Mouse (Mus musculus): ENCODE measurements at regions not wholly inside any gene's neighbourhood (a gene's known extent, or its start where the extent isn't known, plus 50 kb on each side); places are given as distances from the start of the nearest gene placed in this dataset.

DNA sequence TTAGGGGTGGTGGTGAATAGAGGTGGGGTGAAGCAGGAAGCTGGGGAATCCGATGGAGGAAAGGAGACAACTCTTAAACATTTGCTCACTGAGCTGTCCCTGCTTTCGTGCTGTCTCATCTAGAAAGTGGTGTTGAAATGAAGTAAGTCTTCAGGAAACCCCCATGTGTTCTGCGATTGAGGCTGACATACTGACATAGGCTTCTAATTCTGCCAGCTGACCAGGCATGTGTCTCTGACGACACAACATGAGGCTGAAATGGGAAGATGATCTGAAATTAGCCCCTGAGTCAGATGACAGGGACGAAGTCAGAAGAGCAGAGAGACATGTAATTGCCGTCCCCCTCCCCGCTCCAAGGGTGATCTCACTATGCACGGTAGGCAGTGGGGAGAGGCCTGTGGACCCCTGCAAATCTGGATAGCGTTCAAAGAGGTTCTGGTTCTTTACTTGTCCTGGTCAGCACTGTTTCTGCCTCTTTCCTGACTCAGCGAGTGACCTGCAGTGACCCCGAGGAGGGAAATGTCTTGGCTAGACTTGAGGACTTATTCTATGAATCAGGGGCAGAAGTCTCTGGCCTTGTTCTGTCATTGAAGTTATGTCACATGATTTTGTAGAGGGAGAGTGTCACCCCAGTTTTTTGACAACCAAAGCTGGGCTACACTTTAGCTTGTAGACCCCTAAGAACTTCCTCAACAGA is 117.0 kb upstream of the Id2 start:
- no peak for DNase-seq

DNA sequence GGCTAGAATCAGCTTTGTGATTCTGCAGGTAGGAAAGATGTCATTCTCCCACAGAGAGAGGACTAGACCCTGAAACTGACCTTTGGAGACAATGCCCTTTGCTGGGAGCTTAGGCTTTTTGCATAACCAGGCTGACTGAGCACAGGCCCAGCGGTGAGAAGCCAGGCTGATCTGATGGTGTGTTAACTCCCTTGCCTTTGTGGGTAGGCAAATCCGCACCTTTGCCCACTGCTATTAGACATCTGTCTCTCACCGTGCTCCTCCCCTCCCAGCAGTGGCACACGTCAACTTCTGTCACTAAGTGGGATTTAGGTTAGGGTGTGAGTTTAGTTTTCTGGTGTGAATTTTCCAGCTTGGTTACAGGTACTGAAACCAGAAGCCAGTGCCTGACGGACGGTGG is 114.4 kb upstream of the Id2 start:
- DNase-seq = no peak

DNA sequence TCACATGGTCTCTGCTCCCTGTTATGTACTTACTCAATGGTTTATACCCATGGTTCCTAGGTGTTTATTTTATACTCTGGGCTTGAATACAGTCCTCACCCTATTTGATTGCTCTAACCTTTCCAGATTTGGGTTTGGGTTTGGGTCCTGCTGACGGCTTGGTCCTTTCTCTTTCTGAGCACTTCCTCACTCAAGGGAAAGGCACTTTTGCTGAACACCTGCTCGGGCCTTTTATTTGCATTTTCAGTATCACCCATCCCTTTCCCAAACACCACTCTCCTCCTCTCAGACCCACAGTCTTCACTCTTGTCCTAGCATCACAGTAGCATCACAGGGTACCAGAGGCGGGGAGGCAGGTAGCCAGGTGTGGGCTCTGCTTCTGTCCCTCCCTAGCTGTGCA is 113.7 kb upstream of the Id2 start:
- DNase-seq = no peak

DNA sequence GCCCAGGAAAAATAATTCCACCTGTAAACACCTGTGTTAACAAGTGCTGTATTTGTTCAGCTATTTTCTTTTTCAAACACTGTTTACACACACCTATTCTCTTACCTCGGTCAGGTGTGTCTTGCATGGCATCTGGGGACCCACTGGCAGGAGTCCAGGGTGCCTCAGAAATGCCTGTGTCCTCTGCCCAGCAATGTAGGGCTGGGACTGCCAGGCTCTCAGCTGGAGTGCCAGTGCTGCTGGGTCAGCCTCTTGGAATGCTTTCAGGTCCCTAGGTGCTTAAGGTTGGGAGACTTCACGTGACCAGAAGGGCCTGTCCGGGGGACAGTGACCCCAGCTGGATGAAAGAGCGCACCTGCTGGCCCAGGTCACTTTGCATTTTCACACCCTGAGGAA is 112.4 kb upstream of the Id2 start:
- no peak for DNase-seq

DNA sequence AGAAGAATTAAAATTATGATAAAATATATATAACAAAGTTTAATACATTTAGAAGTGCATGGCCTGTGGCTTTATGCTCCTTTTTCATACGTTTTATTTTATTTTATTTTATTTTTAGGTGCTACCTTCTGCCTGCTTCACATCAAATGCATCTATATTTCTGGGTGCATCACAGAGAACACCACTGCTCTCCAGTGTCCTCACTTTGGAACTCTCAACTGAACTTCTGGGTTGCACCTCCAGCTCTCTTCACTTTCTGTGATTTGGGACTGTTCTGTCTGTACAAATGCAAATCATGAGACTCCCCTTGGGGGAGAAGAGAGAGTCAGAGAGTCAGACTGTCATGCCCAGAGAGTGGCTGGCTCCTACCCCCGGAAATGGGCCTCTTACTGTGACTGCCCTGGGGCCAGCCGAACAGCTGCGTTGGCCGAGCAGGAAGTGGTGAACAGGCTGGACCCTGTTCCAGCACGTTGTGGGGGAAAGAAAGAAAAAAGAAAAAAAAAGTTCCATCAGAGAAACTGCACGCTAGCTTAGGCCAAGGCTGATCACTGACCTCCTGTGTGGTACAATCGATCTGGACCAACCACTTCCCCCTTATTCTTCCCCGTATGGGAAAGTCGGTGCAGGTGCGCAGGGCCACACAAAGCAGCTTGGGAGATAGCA is 111.9 kb upstream of the Id2 start:
- no peak for DNase-seq

DNA sequence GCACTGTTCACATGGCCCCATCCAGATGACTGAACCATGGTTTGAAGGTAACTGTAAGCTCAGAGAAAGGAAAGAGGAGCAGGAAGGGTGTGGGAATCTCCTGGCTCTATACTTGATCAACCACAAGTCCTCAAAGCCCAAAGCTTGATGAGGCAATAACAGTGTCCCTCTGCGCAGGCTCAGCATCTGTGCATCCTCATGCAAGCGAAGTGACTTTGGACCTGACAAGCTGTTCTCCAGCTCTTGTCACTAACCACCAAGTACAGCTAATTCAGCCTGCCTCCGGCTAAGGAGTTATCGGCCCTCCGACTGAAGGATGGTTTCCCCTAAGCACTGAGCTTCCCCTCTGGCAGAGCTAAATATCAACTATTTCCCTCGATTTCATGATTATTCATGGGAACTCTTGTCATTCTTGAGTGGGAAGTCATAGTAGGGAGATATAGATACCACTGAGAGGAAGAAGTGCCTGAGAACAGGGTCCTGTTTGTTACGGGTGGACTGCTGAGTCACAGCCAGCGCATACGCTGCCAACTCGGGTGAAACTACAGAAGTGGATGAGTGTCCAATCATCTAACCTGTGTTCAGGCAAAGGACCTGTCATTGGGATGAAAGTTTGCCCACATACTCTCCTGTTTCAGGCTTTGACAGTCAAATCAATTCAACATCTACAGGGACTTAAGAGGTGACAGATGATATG is 106.6 kb upstream of the Id2 start:
- no peak for DNase-seq

DNA sequence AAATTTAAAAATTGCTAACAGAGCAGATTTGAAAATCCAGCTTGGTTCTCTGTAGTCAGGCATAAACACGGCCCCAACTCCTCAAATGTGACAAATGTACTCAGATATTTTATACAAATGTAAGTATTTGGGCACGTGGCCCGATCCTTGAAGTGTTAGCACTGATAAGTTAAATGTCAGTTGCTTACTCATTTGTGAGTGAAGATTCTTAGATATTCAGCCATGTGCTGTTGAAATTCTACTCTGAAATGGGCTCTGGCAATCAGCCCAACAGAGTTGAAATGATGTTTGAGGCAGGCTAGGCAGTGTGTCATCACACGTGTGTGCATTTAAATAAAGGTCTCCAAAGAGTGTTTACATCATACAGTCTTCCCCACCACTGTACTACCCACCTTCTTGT is 103.2 kb upstream of the Id2 start:
- no peak for DNase-seq

DNA sequence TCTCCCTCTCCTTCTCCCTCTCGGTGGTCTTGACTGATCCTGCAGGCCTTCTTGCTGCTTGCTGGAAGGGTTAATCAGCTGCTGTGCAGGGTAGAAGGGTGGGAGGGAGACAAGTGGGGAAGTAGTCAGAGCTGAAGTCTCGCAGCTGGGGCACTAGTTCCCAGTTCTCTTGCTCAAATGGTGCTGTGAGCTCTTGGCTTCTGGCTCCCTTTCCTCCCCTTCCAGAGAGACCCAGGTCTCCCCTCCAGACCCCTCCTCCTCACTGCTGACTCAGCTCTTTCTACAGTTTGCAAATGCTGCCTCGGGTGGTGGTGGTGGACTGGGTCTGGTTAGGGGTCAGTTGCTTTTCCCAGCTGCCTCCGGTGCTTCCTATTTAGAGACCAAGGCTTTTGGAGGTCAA is 100.8 kb upstream of the Id2 start:
- DNase-seq = no peak

DNA sequence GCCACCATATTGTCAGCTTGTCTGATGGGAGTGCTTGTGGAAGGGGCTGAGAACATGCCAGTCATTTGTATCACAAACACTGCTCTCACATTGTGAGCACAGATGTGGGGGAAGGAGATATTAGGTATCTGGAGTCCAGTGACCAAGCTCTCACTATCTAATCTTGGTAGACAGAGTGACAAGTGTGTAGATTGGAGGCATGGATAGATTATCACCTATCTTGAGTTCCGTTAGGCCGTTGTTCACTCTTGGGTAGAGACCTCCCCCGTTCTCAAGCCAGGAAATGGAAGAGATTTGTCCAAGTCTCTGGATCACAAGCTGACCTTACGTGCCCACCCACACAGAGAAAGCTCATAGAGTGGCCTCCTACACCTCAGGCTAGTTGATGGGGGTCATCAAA is 99.1 kb upstream of the Id2 start:
- DNase-seq = no peak

DNA sequence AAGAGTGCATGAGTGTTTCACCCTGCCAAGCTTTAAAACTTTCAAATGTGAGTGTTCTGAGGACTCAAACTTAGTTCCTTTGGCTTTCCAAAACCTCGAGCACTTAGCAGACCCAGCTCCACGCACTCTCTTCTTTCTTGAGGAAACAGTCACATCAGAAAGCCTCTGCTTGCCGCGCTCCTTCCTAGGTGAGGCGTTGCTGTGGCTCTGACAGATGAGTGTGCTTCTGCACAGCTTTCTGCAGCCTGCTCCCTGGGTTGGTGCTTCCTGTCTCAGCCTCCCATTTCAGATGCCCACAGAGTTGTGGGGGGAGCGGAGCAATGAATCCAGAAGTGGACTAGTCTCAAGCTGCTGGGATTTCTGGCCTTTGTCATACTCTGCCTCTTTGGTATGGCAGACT is 95.3 kb upstream of the Id2 start:
- DNase-seq = no peak

DNA sequence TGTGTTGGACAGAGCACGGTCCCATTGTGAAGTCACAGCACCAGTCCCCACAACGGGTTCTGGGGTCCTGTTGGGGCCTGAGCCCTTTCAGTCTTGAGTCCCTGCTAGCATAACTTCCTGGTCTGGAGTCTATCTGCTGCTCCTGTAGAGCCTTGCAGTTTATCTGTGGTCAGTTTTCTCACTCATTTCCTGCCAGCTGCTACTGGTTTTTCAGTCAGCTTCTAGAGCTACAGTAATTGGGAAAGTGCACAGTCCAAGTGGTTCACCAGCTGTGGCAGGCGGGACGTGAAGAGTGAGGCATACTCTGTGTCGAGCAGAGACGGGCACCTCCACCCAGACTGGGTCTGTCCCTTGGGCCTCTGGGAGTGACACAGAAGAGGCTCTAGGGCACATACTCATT is 93.4 kb upstream of the Id2 start:
- DNase-seq = no peak

DNA sequence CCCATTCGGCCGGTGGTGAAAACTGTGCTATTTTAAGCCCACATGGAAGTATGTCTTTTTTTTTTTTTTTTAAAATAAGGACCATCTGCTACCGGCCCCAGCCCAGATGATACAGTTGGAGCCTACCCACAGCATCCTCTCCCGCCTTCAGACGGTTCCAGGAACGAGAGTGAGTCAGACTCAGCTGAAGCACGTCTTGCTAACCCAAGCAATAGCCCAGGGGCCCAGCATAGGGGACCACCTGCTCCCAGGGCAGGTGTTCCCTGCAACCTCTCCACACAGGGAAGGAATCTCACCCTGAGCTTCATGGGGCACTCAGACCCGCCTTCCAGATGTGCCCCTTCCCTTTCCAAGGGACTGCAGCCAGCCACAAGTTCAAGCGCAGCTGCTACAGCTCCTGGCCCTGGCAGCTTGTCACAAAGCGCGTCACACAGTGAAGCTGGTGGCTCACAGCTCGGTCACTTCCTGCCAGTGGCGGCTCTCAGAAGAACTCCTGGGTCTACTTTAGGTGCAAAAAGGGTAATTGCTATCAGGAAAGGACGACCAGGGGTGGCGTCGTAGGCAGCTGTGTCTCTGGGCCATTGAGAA is 92.3 kb upstream of the Id2 start:
- no peak for DNase-seq

DNA sequence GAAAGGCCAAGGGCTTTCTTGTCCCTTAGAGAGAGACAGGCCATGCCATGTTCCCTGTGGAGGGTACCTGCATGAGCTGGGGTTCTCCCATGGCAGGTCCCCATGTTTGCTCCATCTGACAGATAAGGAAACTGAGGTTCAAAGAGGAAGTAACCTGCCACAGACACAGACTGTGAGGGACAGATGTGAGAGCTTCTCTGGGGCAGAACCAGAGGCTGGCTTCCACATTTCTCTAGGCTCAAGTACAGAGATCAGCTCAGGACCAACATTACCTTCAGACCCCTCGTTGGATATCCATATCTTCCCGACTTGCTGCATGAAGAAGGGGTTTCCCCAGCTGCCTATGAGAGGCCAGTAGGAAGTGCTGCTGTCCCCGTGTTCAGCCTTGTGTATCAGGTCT is 91.6 kb upstream of the Id2 start:
- no peak for DNase-seq

DNA sequence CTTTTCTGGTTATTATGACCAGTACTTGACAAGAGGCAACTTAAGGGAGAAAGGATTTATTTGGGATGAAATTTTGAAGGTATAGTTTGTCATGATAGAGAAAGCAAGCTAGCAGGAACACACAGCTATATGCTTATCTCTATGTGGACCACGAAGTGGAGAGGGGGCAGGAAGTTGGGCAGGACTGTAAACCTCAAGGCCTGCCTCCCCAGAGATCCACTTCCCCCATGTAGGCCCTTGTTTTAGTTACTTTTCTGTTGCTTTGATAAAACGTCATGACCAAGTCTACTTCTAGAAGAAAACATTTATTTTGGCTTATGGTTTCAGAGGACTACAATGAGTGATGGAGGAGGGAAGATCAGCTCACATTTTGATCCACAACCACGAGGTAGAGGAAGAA is 90.3 kb upstream of the Id2 start:
- no peak for DNase-seq

DNA sequence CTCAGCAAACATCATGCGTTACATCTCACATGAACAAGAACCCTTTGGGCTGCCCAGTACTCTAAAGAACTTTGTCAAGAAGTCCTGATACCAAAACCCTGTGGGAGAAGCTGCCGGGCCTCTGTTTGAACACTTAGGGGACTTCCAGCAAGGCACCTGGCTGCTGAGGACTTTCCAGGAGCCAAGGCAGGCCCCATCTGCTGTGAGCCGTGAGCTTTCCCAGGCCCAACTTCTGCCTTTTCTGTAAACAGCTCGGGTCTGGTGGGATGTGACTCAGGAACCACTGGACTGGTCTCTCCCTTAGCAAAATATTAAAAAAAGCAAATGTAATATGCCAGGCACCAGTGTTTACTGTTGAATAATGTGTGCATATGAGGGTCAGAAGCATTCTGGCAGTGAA is 85.7 kb upstream of the Id2 start:
- no peak for DNase-seq

DNA sequence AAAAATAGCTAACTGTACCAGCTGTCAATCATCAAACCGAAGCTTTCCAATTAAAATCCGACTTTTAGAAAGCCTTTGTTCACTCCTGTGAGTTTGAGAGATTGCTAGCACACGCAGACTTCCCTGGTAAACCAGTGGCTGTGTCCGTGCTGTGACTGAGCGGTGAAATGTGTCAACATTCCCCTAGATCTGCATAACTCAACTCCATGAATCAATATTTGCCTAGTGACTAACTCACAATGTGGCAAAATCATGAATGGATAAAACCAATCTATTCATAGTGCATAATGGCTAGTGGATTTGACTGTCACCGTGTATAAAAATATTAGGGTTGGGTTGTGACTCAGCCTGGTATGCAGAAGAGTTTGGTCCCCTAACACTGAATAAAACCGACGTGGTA is 84.4 kb upstream of the Id2 start:
- DNase-seq = no peak

DNA sequence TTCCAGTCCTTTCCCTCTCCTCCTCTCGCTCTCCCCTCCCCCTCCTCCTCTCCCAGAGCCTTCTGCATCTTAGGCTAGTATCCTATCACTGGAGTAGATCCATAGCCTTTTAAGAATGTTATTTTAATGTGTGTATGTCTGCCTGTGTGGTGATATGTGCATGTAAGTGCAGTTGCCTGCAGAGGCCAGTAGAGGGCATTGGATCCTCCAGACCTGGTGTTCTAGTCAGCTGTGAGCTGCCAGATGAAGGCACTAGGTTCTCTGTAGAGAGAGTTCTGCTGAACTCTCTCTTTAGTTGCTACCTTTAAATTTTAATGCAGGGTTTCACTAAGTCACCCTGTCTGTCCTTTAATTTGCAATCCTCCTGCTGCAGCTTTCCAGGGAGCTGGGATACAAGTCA is 83.9 kb upstream of the Id2 start:
- DNase-seq = no peak

DNA sequence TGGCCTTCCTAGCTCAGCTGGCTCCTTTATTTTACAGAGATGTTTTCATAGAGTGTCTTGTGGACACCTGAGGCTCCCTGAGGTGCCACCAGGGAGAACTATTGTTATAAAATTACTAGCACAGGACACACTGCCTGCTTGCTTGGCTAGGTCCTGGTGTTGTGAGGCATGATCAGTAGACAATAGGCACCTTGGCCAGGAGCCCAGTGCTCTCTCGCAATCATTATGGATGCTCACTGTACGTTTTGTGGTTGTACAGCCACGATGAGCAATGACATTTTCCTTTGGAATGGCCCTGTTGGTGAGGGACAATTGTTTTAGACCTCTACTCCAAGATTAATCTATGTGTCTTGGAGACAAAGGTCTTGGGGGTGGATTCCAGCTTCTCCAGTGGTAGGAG is 83.3 kb upstream of the Id2 start:
- DNase-seq = no peak

DNA sequence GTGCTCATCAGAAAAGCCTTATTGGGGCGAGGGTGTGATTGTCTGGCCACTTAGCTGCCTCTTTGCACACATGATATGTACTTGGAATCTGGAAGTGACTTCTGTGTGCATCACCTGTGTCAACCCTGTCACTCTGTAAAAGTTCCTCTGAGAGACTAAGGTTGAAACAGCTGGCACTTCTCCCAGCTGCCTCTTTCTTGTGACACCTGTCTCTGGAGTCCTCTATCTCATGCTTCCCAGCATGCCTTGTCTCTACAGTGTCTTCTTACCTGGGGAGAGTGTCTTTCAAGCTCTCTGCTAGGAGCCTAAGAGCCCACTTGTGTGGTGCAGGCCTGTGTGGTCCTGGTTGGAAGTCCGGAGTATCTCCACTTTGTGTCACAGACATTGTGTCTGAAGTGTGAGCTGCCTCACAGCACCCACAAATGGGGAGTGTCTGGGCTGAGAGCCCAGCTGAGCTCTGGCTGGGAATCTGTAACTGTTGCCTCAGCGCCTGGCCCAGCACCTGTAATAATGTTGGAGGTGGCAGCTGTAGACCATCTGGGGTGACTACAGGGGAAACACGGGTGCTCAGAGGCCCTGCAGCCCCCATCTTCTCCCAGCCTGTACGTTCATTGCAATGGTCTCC is 81.7 kb upstream of the Id2 start:
- no peak for DNase-seq

DNA sequence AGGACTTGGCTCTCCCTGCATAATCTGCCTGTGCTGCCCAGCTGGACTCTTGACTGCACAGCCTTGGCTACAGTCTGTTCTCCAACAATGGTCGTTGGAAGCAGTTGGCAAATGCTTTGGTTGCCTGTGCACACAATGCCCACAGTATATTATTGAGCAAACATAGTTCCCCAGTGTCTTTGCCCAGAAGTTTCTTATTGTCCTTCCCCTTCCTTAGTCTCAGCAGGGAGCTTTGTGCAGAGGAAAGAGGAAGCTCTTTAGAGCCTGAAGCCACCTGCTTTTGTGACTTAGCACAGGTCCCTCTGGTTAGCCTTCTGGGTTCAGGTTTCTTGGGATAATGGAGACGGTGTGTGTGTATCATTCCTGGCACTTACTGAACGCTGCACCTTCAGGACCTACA is 80.9 kb upstream of the Id2 start:
- no peak for DNase-seq

DNA sequence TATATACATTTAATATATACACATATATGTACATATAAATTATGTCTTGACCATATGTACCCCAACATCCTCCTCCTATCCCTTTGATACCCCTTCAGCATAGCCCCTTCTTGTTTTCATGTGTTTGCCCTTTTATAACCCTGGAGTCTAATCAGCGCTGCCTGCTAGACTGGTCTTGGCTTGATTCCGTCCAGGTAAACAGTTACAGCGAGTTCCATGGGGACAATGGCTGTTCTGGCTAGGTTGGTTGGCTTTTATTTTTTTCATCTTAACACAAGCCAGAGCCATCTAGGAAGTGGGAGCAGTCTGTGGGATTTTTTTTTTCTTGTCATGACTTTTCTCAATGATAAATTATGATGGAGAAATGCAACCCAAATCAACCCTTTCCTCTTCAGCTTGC is 79.6 kb upstream of the Id2 start:
- DNase-seq = no peak

DNA sequence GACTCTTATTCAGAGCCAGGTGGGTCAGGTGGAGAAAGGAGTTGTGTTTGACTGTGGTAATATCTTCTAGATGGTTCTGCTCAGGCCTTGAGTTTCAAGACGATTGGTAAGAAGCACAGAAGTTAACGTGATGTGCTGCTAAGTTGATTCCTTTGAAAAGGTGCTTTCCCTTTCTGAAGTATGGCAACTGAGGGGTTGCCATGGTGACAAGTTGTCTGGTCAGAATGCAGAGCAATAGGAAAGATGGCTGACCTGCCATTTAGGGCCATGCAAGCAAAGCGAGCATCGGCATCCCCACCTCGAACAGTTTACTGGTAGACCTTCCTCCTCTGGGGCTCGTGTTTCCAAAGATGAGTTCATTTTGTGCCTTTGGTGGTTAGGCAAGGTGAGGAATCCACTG is 76.1 kb upstream of the Id2 start:
- DNase-seq = no peak

DNA sequence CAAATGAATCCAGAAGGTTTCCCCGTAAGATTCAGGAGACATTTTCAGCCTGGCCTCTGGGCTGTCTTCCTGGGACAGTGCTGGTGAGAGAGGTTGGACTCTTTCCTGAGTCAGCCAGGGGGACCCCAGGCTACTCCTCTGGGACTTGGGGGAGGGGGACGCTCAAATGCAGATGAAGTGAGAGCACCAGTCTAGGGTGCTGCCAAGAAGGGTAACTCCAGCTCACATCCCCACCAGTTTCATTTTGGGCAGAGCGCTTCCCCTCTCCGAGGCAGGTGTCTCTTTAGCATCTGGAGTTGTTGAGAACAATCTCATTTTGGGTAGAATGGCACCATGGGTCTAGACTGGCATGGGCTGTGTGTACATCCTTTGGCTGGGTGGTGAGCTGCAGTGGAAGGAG is 75.5 kb upstream of the Id2 start:
- DNase-seq = no peak

DNA sequence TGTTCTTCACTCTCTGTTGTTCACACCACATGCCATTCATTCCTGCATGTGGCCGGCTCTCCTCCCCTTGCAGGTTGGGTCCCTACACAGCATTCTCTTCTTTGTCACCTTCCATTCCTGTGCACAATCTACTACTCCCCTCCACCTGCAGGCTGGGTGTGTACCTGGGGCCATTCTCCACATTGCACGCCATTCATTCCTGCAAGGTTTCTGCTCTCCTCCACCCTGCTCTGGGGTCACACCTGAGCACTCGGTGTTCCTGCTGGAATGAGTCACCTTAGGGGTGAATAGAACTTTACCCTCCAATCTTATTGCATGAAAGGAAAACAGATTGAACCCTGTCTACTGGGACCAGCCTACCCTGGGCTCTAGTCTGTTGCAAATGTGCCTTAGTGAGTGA is 72.7 kb upstream of the Id2 start:
- DNase-seq = no peak
